Mouse (Mus musculus): Measurements from ENCODE around the gene Vasn. TPM values are rescaled to one million over a fixed set of nuclear protein-coding genes. Genes with fewer than 3 reads are reported as not detected.

The Vasn gene
- total RNA-seq, 1 experiment: 8.7 TPM

- in situ Hi-C loops (cut with MboI; ENCODE audit: low sequenced_read_pairs in 2 of 2, unreplicated experiment in 2 of 2): no loop called here
- no peaks in the 10 kb centered on the region; the same call in 1 of the 2 replicates for H3K36me3 ChIP-seq (ENCODE audit: control insufficient read depth, insufficient read depth, low read length, poor library complexity, severe bottlenecking)
- no peak for DNase-seq (ENCODE audit: low read depth, low spot score)
- peaks cover 0 to 16% of the 10 kb centered on the region in 2 experiments; a peak in 1 of 4 replicates for H3K4me1 ChIP-seq (ENCODE audit: control insufficient read depth in 2 of 2, insufficient read depth in 2 of 2, low read length in 2 of 2, poor library complexity in 1 of 2)
- no peaks in the 10 kb centered on the region for H3K9me3 ChIP-seq (ENCODE audit: control insufficient read depth, insufficient read depth, low read depth, low read length)
- no peak overlapping the region for H3K4me3 ChIP-seq (ENCODE audit: insufficient read depth in 1 of 2, low read depth in 1 of 2, low read length in 2 of 2, poor library complexity in 1 of 2, severe bottlenecking in 1 of 2)
- H3K27ac ChIP-seq (ENCODE audit: insufficient read depth, low read depth, low read length, poor library complexity, severe bottlenecking): peak overlapping the region; percentile 24; the same call in 1 of the 2 replicates
- H3K9ac ChIP-seq (ENCODE audit: insufficient read depth, low read depth, low read length, poor library complexity, severe bottlenecking): no peak overlapping the region
- TF ChIP-seq HCFC1 (IDR thresholded peaks at IDR 0.05; ENCODE audit: borderline replicate concordance, insufficient read depth, low read length) (no peak), ZC3H11A (IDR thresholded peaks at IDR 0.05; ENCODE audit: borderline replicate concordance, low read depth, low read length) (no peak), ZNF384 (IDR thresholded peaks at IDR 0.05; ENCODE audit: low read depth, low read length) (no peak), MAFK (IDR thresholded peaks at IDR 0.05; ENCODE audit: insufficient read depth, low read depth, low read length) (no peak), CHD2 (IDR thresholded peaks at IDR 0.05; ENCODE audit: low read depth, low read length) (no peak)
Observed at GRCm38 (mm10) chr16:4643670-4644419, 4.1 kb downstream of the Vasn start.

- in situ Hi-C loops (cut with MboI; ENCODE audit: low sequenced_read_pairs in 2 of 2, unreplicated experiment in 2 of 2): no loop called here
- no peak for TF ChIP-seq CHD2 (IDR thresholded peaks at IDR 0.05; ENCODE audit: low read depth, low read length)
- no peak for TF ChIP-seq MAFK (IDR thresholded peaks at IDR 0.05; ENCODE audit: insufficient read depth, low read depth, low read length)
- no peak for TF ChIP-seq HCFC1 (IDR thresholded peaks at IDR 0.05; ENCODE audit: borderline replicate concordance, insufficient read depth, low read length)
- no peak for TF ChIP-seq ZC3H11A (IDR thresholded peaks at IDR 0.05; ENCODE audit: borderline replicate concordance, low read depth, low read length)
- no peak for TF ChIP-seq ZNF384 (IDR thresholded peaks at IDR 0.05; ENCODE audit: low read depth, low read length)
- Histone ChIP-seq H3K4me1 (ENCODE audit: control insufficient read depth in 2 of 2, insufficient read depth in 2 of 2, low read length in 2 of 2, poor library complexity in 1 of 2) (peaks cover 0 to 21% of the 10 kb centered on the region in 2 experiments; a peak in 1 of 4 replicates), H3K4me3 (ENCODE audit: insufficient read depth in 1 of 2, low read depth in 1 of 2, low read length in 2 of 2, poor library complexity in 1 of 2, severe bottlenecking in 1 of 2) (no peak overlapping the region), H3K9ac (ENCODE audit: insufficient read depth, low read depth, low read length, poor library complexity, severe bottlenecking) (no peak overlapping the region), H3K36me3 (ENCODE audit: control insufficient read depth, insufficient read depth, low read length, poor library complexity, severe bottlenecking) (no peaks in the 10 kb centered on the region; the same call in 1 of the 2 replicates), H3K9me3 (ENCODE audit: control insufficient read depth, insufficient read depth, low read depth, low read length) (no peaks in the 10 kb centered on the region), H3K27ac (ENCODE audit: insufficient read depth, low read depth, low read length, poor library complexity, severe bottlenecking) (no peak overlapping the region)
- DNase-seq (ENCODE audit: low read depth, low spot score): no peak
Observed at GRCm38 (mm10) chr16:4645867-4646266, 6.1 kb downstream of the Vasn start.

DNA sequence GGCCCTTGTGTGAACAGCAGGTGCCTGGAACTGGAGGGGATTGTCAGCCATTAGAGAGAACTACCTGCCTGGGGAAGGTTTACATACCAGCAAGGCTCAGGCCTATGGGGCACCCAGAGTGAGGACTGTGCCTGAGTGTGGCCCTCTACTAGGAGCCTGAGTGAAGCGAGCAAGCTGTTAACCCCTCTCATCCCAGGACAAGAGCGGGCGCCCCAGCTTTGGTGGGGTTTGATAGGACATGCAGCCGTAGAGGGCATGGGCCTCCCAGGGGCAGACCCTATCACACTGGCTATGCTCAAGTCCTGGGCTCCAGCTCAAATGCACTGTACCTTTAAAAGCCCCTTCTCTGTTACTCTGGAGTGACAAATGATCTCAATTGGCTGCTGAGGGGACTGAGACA, 7.1 kb downstream of the Vasn start:
- Histone ChIP-seq H3K9me3 (ENCODE audit: control insufficient read depth, insufficient read depth, low read depth, low read length) (no peaks in the 10 kb centered on the region), H3K27ac (ENCODE audit: insufficient read depth, low read depth, low read length, poor library complexity, severe bottlenecking) (no peak overlapping the region), H3K4me1 (ENCODE audit: control insufficient read depth in 2 of 2, insufficient read depth in 2 of 2, low read length in 2 of 2, poor library complexity in 1 of 2) (peaks cover 0 to 15% of the 10 kb centered on the region in 2 experiments; a peak in 1 of 4 replicates), H3K4me3 (ENCODE audit: insufficient read depth in 1 of 2, low read depth in 1 of 2, low read length in 2 of 2, poor library complexity in 1 of 2, severe bottlenecking in 1 of 2) (no peak overlapping the region), H3K36me3 (ENCODE audit: control insufficient read depth, insufficient read depth, low read length, poor library complexity, severe bottlenecking) (peaks cover 3% of the 10 kb centered on the region; the same call in 1 of the 2 replicates), H3K9ac (ENCODE audit: insufficient read depth, low read depth, low read length, poor library complexity, severe bottlenecking) (no peak overlapping the region)
- no peak for DNase-seq (ENCODE audit: low read depth, low spot score)
- in situ Hi-C loops (cut with MboI; ENCODE audit: low sequenced_read_pairs in 2 of 2, unreplicated experiment in 2 of 2): no loop called here
- TF ChIP-seq CHD2 (IDR thresholded peaks at IDR 0.05; ENCODE audit: low read depth, low read length): no peak
- TF ChIP-seq HCFC1 (IDR thresholded peaks at IDR 0.05; ENCODE audit: borderline replicate concordance, insufficient read depth, low read length): no peak
- no peak for TF ChIP-seq MAFK (IDR thresholded peaks at IDR 0.05; ENCODE audit: insufficient read depth, low read depth, low read length)
- TF ChIP-seq ZNF384 (IDR thresholded peaks at IDR 0.05; ENCODE audit: low read depth, low read length): no peak
- no peak for TF ChIP-seq ZC3H11A (IDR thresholded peaks at IDR 0.05; ENCODE audit: borderline replicate concordance, low read depth, low read length)

DNA sequence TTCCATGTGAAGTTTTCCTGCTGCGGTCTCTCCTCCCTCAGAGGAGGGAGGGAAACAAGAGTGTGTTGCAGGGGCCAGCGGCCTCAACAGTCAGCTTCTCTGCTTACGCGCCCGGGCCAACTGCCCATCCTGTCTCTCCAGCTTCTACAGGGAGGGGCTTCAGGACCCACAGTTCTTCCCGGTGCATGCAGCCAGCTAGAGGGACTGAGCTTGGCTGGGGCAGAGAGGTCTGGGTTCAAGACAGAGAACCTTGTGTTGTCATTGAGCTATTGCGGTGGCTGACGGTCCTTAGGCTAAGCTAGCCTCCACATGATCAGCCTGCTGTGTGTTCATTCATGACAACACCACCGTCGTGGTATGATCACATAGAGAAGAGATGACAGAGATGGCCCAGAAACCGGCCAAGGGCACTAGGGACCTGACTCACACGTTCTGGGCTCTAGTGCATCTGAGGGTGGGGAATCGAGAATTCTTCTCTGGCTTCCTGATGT, 8.0 kb downstream of the Vasn start:
- Histone ChIP-seq H3K9ac (ENCODE audit: insufficient read depth, low read depth, low read length, poor library complexity, severe bottlenecking) (no peak overlapping the region), H3K36me3 (ENCODE audit: control insufficient read depth, insufficient read depth, low read length, poor library complexity, severe bottlenecking) (peaks cover 8% of the 10 kb centered on the region; the same call in 1 of the 2 replicates), H3K4me1 (ENCODE audit: control insufficient read depth in 2 of 2, insufficient read depth in 2 of 2, low read length in 2 of 2, poor library complexity in 1 of 2) (peaks cover 0 to 15% of the 10 kb centered on the region in 2 experiments; a peak in 1 of 4 replicates), H3K4me3 (ENCODE audit: insufficient read depth in 1 of 2, low read depth in 1 of 2, low read length in 2 of 2, poor library complexity in 1 of 2, severe bottlenecking in 1 of 2) (no peak overlapping the region), H3K27ac (ENCODE audit: insufficient read depth, low read depth, low read length, poor library complexity, severe bottlenecking) (no peak overlapping the region), H3K9me3 (ENCODE audit: control insufficient read depth, insufficient read depth, low read depth, low read length) (no peaks in the 10 kb centered on the region)
- in situ Hi-C loops (cut with MboI; ENCODE audit: low sequenced_read_pairs in 2 of 2, unreplicated experiment in 2 of 2): no loop called here
- DNase-seq (ENCODE audit: low read depth, low spot score): no peak
- TF ChIP-seq MAFK (IDR thresholded peaks at IDR 0.05; ENCODE audit: insufficient read depth, low read depth, low read length) (no peak), ZC3H11A (IDR thresholded peaks at IDR 0.05; ENCODE audit: borderline replicate concordance, low read depth, low read length) (no peak), CHD2 (IDR thresholded peaks at IDR 0.05; ENCODE audit: low read depth, low read length) (no peak)

All from ES-E14 (cell line).